ENCODE assay signal across 9 mouse cellular contexts in genomic region chr12:82171591-82171990, GRCm38 (mm10). TPM values are rescaled to one million over a fixed set of nuclear protein-coding genes. Genes with fewer than 3 reads are reported as not detected.
DNase-seq lines count a peak whose midpoint lies in the region; ATAC-seq and TF ChIP-seq lines count a peak whose summit lies in the region.
"Had no signal": no experiment of that assay in that cellular context is flagged by ENCODE, and none has a peak within 500 bp of the region (broad histone marks: within the 10 kb centered on the region; RNA-seq: fewer than 3 reads in every experiment).

No protein-coding gene starts in this region.

- H3K4me2 ChIP-seq in heart, postnatal 0 days (ENCODE audit: low read depth, low read length) = peak overlapping the region; percentile 100

- no peaks in the 10 kb centered on the region for H3K9me3 ChIP-seq in heart, postnatal 0 days (replicated peaks; ENCODE audit: control insufficient read depth, low read length)

- peak; percentile 55 for TF ChIP-seq CTCF in heart, postnatal 0 days (IDR thresholded peaks at IDR 0.05; ENCODE audit: low read depth)

- H3K4me3 ChIP-seq in heart, postnatal 0 days (ENCODE audit: low read depth, low read length) = peak overlapping the region; percentile 76

- WGBS in heart, postnatal 0 days = 26% methylated on average over 10 of the region's 10 CpGs

- no peaks in the 10 kb centered on the region for H3K36me3 ChIP-seq in heart, postnatal 0 days (replicated peaks; ENCODE audit: control insufficient read depth, insufficient read depth, low read length)

- peaks cover 4% of the 10 kb centered on the region; the same call in 1 of the 2 replicates for H3K4me1 ChIP-seq in heart, postnatal 0 days (ENCODE audit: control insufficient read depth, insufficient read depth)

- no peaks in the 10 kb centered on the region for H3K27me3 ChIP-seq in heart, postnatal 0 days (ENCODE audit: control insufficient read depth, insufficient read depth, low read length)

- DNase-seq in thymus, postnatal 14 days = peak; percentile 41
- no peak for DNase-seq in thymus, postnatal 10 days (ENCODE audit: low spot score in 2 of 2)
- peak; percentile 35 for DNase-seq in embryo, embryonic 9.5 days (ENCODE audit: extremely low spot score)
- peak; percentile 68 for DNase-seq in heart, postnatal 0 days (ENCODE audit: low spot score)
- DNase-seq in kidney, postnatal 36 days = peak; percentile 72 to 76
- peak; percentile 62 to 68 for DNase-seq in lung, adult 18-20 months
- DNase-seq in retina, postnatal 1 day = peak; percentile 61

- ATAC-seq in heart, postnatal 0 days (ENCODE audit: insufficient read depth, low read depth) = no peak
- ATAC-seq in erythroblast, adult 5-6 weeks (replicated peaks; ENCODE audit: low FRiP score, poor library complexity, severe bottlenecking) = no peak

- H3K27ac ChIP-seq in heart, postnatal 0 days (ENCODE audit: low read depth) = no peak overlapping the region
- H3K27ac ChIP-seq: macrophage had no signal

- no peak overlapping the region for H3K9ac ChIP-seq in heart, postnatal 0 days (replicated peaks; ENCODE audit: low read depth, low read length)

- TF ChIP-seq EP300 in heart, postnatal 0 days (IDR thresholded peaks at IDR 0.05; ENCODE audit: low read depth) = no peak

RNA-seq across cellular contexts. Expression of gene Sipa1l1, which starts 2.5 kb away (rescaled TPM):
- 17.1 and 18.4 TPM in 2 replicates for total RNA-seq in heart, postnatal 0 days (2014; rRNA removed; ENCODE audit: low replicate concordance)
- polyA plus RNA-seq in heart, postnatal 0 days (2015; fragmentation: Nextera tagmentation; extraction: Ambion mirVana) = 6.6 and 7.0 TPM in 2 replicates
- 5.2 and 5.4 TPM in 2 replicates for total RNA-seq in erythroblast, adult 5-6 weeks (2015; ENCODE audit: low replicate concordance)
- 4.3 and 6.5 TPM in 2 replicates for total RNA-seq in erythroblast, adult 5-6 weeks (2017; ENCODE audit: low replicate concordance)

Comparison
In these comparisons a context has a peak if more than half of its experiments do, and no peak if none do; other contexts are left out.
1. DNase-seq: peak in thymus, postnatal 14 days (single experiment), embryo, embryonic 9.5 days (single experiment), heart, postnatal 0 days (single experiment), kidney, postnatal 36 days (2 of 2), lung, adult 18-20 months (2 of 2) and retina, postnatal 1 day (single experiment); none in thymus, postnatal 10 days (0 of 2).